Mouse (Mus musculus) thymus, adult 2 months (tissue): ENCODE data around the gene Nsd2.

Source experiments
- CTCF ChIP-seq: fragments of 200-500 bp; IDR thresholded peaks from 2 replicates; pipeline ENCODE4 v1.5.1; 2012; ENCODE audit warnings: mild to moderate bottlenecking, control low read depth, low read length, moderate library complexity, borderline replicate concordance; ENCODE audit not compliant: control insufficient read depth, poor library complexity, insufficient read depth; ENCODE audit errors: extremely low read depth
- POLR2A ChIP-seq: fragments of 200-500 bp; IDR thresholded peaks from 2 replicates; pipeline ENCODE4 v1.6.1; 2012; ENCODE audit warnings: mild to moderate bottlenecking, low read length, control low read depth, moderate library complexity; ENCODE audit not compliant: control insufficient read depth, poor library complexity, insufficient read depth; ENCODE audit errors: extremely low read depth

- TF ChIP-seq CTCF (no peak), POLR2A (no peak)
These were observed 22.0 kb downstream of the Nsd2 start for GRCm38 (mm10) chr5:33842549-33842948.
